Mouse (Mus musculus) thymus, postnatal 25 days (tissue): ENCODE results near the gene Zswim9.
A peak's percentile ranks its signal among the peaks of the same experiment; 100 is the strongest.
"Not testable (repeated sequence)": the region's sequence is repeated elsewhere in the genome, so short reads cannot be mapped to it uniquely, and the experiment has no call there.

ENCODE experiments used
- DNase-seq: peaks from one replicate; pipeline ENCODE4 v3.0.0; 2022

The Zswim9 gene

GRCm38 (mm10) chr7:13278308-13278891 is at the start of gene Zswim9:
Gene Zswim9, minus strand, starts transcription at chr7:13278721.
- DNase-seq: peak; percentile 95

GRCm38 (mm10) chr7:13324316-13324715 is 45.8 kb upstream of the Zswim9 start, which contains the start of gene Pla2g4c:
Gene Pla2g4c, plus strand, starts transcription at chr7:13324655.
- DNase-seq: no peak

GRCm38 (mm10) chr7:13321424-13321823 is 42.9 kb upstream of the Zswim9 start:
- no peak for DNase-seq

- DNase-seq: no peak
Observed at GRCm38 (mm10) chr7:13314095-13314597, 35.6 kb upstream of the Zswim9 start.

- DNase-seq: no peak
Observed at GRCm38 (mm10) chr7:13311401-13311800, 32.9 kb upstream of the Zswim9 start.

GRCm38 (mm10) chr7:13310493-13311199 is 32.1 kb upstream of the Zswim9 start:
- no peak for DNase-seq

- no peak for DNase-seq
Observed at GRCm38 (mm10) chr7:13309407-13309806, 30.9 kb upstream of the Zswim9 start.

GRCm38 (mm10) chr7:13303372-13303771 is 24.9 kb upstream of the Zswim9 start:
- DNase-seq: no peak

- DNase-seq: peak; percentile 67
Observed at GRCm38 (mm10) chr7:13302780-13303179, 24.3 kb upstream of the Zswim9 start.

GRCm38 (mm10) chr7:13301643-13302042 is 23.1 kb upstream of the Zswim9 start:
- DNase-seq: no peak

- DNase-seq: no peak
Observed at GRCm38 (mm10) chr7:13298821-13299220, 20.3 kb upstream of the Zswim9 start.

GRCm38 (mm10) chr7:13297636-13298035 is 19.1 kb upstream of the Zswim9 start:
- DNase-seq: no peak

GRCm38 (mm10) chr7:13295256-13295655 is 16.7 kb upstream of the Zswim9 start:
- DNase-seq: no peak

- no peak for DNase-seq
Observed at GRCm38 (mm10) chr7:13293878-13294855, 15.6 kb upstream of the Zswim9 start.

GRCm38 (mm10) chr7:13291370-13291769 is 12.8 kb upstream of the Zswim9 start:
- no peak for DNase-seq

GRCm38 (mm10) chr7:13290041-13290675 is 11.6 kb upstream of the Zswim9 start:
- no peak for DNase-seq

GRCm38 (mm10) chr7:13288621-13289020 is 10.1 kb upstream of the Zswim9 start:
- no peak for DNase-seq

GRCm38 (mm10) chr7:13278957-13279356 is 436 bp upstream of the Zswim9 start:
- DNase-seq: not testable (repeated sequence)

- DNase-seq: no peak
Observed at GRCm38 (mm10) chr7:13277833-13278232, 688 bp downstream of the Zswim9 start.

- no peak for DNase-seq
Observed at GRCm38 (mm10) chr7:13277081-13277480, 1.4 kb downstream of the Zswim9 start, which contains the start of gene Lig1. Gene Lig1, plus strand, starts transcription at chr7:13277283.

- no peak for DNase-seq
Observed at GRCm38 (mm10) chr7:13271704-13272103, 6.8 kb downstream of the Zswim9 start.

- no peak for DNase-seq
Observed at GRCm38 (mm10) chr7:13269394-13269793, 9.1 kb downstream of the Zswim9 start.
